8 mouse cellular contexts compared by ENCODE assay signal in genomic region chr2:32878396-32878795, GRCm38 (mm10). TPM values are rescaled to one million over a fixed set of nuclear protein-coding genes. Genes with fewer than 3 reads are reported as not detected.
DNase-seq lines count a peak whose midpoint lies in the region; ATAC-seq and TF ChIP-seq lines count a peak whose summit lies in the region.

No protein-coding gene starts in this region.

- H3K9me3 ChIP-seq in ES-E14 (ENCODE audit: control insufficient read depth, insufficient read depth, low read depth, low read length) = no peaks in the 10 kb centered on the region
- no peaks in the 10 kb centered on the region for H3K9me3 ChIP-seq in embryonic facial prominence, embryonic 12.5 days

- H3K36me3 ChIP-seq in ES-E14 (ENCODE audit: control insufficient read depth, insufficient read depth, low read length, poor library complexity, severe bottlenecking) = no peaks in the 10 kb centered on the region
- H3K36me3 ChIP-seq in embryonic facial prominence, embryonic 12.5 days = no peaks in the 10 kb centered on the region

- peak overlapping the region; percentile 72 to 92; a peak in 1 of 4 replicates for H3K4me3 ChIP-seq in ES-E14 (ENCODE audit: insufficient read depth in 1 of 2, low read depth in 1 of 2, low read length in 2 of 2, poor library complexity in 1 of 2, severe bottlenecking in 1 of 2)
- 0 out of 2 replicates have a peak overlapping the region, but pooled peaks have one; percentile 80 for H3K4me3 ChIP-seq in embryonic facial prominence, embryonic 12.5 days

- in situ Hi-C loops in ES-E14 (cut with MboI; ENCODE audit: low sequenced_read_pairs in 2 of 2, unreplicated experiment in 2 of 2) = no loop called here

- H3K27ac ChIP-seq in ES-E14 (ENCODE audit: insufficient read depth, low read depth, low read length, poor library complexity, severe bottlenecking) = no peak overlapping the region
- no peak overlapping the region for H3K27ac ChIP-seq in embryonic facial prominence, embryonic 12.5 days

- intact Hi-C loops in left cerebral cortex, postnatal 4 days (cut with DNase I) = no loop called here

- no peak for ATAC-seq in embryonic facial prominence, embryonic 12.5 days (ENCODE audit: insufficient number of reproducible peaks, insufficient read depth, low FRiP score, low TSS enrichment)

- no peaks in the 10 kb centered on the region for H3K27me3 ChIP-seq in embryonic facial prominence, embryonic 12.5 days

- peak overlapping the region; percentile 72 for H3K4me2 ChIP-seq in embryonic facial prominence, embryonic 12.5 days (replicated peaks)

- DNase-seq in ES-E14 (ENCODE audit: low read depth, low spot score) = no peak
- peak; percentile 63 for DNase-seq in kidney, adult 9 months
- peak; percentile 77 for DNase-seq in lung, postnatal 25 days (ENCODE audit: low spot score)
- no peak for DNase-seq in adrenal gland, adult (ENCODE audit: inconsistent age in 2 of 2, low spot score in 1 of 2)
- no peak for DNase-seq in right cerebral cortex, postnatal 4 days
- DNase-seq in adrenal gland, postnatal 10 days = no peak
- DNase-seq in left cerebral cortex, postnatal 4 days = no peak

- H3K9ac ChIP-seq in ES-E14 (ENCODE audit: insufficient read depth, low read depth, low read length, poor library complexity, severe bottlenecking) = peak overlapping the region; percentile 46; the same call in 1 of the 2 replicates
- peak overlapping the region; percentile 88 for H3K9ac ChIP-seq in embryonic facial prominence, embryonic 12.5 days

- H3K4me1 ChIP-seq in ES-E14 (ENCODE audit: control insufficient read depth in 2 of 2, insufficient read depth in 2 of 2, low read length in 2 of 2, poor library complexity in 1 of 2) = peaks cover 21 to 48% of the 10 kb centered on the region in 2 experiments
- peaks cover 74% of the 10 kb centered on the region for H3K4me1 ChIP-seq in embryonic facial prominence, embryonic 12.5 days

- 65% methylated on average over 3 of the region's 3 CpGs for WGBS in embryonic facial prominence, embryonic 12.5 days

TF ChIP-seq in ES-E14, 5 proteins besides CTCF, POLR2A, EP300 and RAD21:
- TF ChIP-seq HCFC1 (IDR thresholded peaks at IDR 0.05; ENCODE audit: borderline replicate concordance, insufficient read depth, low read length) (no peak), ZC3H11A (IDR thresholded peaks at IDR 0.05; ENCODE audit: borderline replicate concordance, low read depth, low read length) (no peak), CHD2 (IDR thresholded peaks at IDR 0.05; ENCODE audit: low read depth, low read length) (no peak), MAFK (IDR thresholded peaks at IDR 0.05; ENCODE audit: insufficient read depth, low read depth, low read length) (no peak), ZNF384 (IDR thresholded peaks at IDR 0.05; ENCODE audit: low read depth, low read length) (no peak)

RNA-seq across cellular contexts. Expression of gene Fam129b, which starts 2.5 kb away (rescaled TPM):
- total RNA-seq in ES-E14 (2012; rRNA removed) = 65.3 and 90.0 TPM in 2 replicates
- 48.8 and 54.7 TPM in 2 replicates for polyA plus RNA-seq in embryonic facial prominence, embryonic 12.5 days (2016; fragmentation: Nextera tagmentation; extraction: Ambion mirVana)
- total RNA-seq in adrenal gland, postnatal 10 days (2021) = 10 to 100 TPM; 28.9 to 30.7 TPM
- 10 to 100 TPM; 55.1 to 63.3 TPM for total RNA-seq in left cerebral cortex, postnatal 4 days (2021)

RNA-seq across cellular contexts. Expression of gene Stxbp1, which starts 31.4 kb away (rescaled TPM):
- 4.0 and 6.6 TPM in 2 replicates for total RNA-seq in ES-E14 (2012; rRNA removed)
- 28.3 and 32.4 TPM in 2 replicates for polyA plus RNA-seq in embryonic facial prominence, embryonic 12.5 days (2016; fragmentation: Nextera tagmentation; extraction: Ambion mirVana)
- total RNA-seq in adrenal gland, postnatal 10 days (2021) = 10 to 100 TPM; 23.7 to 35.7 TPM
- total RNA-seq in left cerebral cortex, postnatal 4 days (2021) = 100 to 1,000 TPM; 557 to 578 TPM

Comparison
In these comparisons a context has a peak if more than half of its experiments do, and no peak if none do; other contexts are left out.
1. DNase-seq: peak in kidney, adult 9 months (single experiment) and lung, postnatal 25 days (single experiment); none in ES-E14 (single experiment), adrenal gland, adult (0 of 2), right cerebral cortex, postnatal 4 days (single experiment), adrenal gland, postnatal 10 days (single experiment) and left cerebral cortex, postnatal 4 days (single experiment).
2. RNA of gene Stxbp1, which starts 31.4 kb away (total RNA-seq): 557 to 578 TPM in left cerebral cortex, postnatal 4 days; 23.7 to 35.7 TPM in adrenal gland, postnatal 10 days and 4.0 to 6.6 TPM in ES-E14; every median in the first group is over 10 times any median in the second.